Mouse (Mus musculus) embryonic fibroblast, embryonic 13.5 days (primary cell): ENCODE results near the gene Itgad. TPM values are rescaled to one million over a fixed set of nuclear protein-coding genes. Genes with fewer than 3 reads are reported as not detected.

ENCODE experiments used
- H3K27ac ChIP-seq: 2 replicates; pipeline ENCODE4 v1.5.1; 2012; ENCODE audit warnings: low read length, control low read depth, inconsistent platforms; ENCODE audit not compliant: insufficient read depth
- H3K4me1 ChIP-seq: 2 replicates; pipeline ENCODE4 v1.6.1; 2011; ENCODE audit warnings: low read length; ENCODE audit not compliant: control insufficient read depth, insufficient read depth
- H3K4me3 ChIP-seq: 2 replicates; pipeline ENCODE4 v1.5.1; 2011; ENCODE audit warnings: mild to moderate bottlenecking, control low read depth, low read length; ENCODE audit not compliant: insufficient read depth
- CTCF ChIP-seq: IDR thresholded peaks from 2 replicates; pipeline ENCODE4 v1.5.1; 2011; ENCODE audit warnings: mild to moderate bottlenecking, control low read depth, low read length, moderate library complexity, borderline replicate concordance; ENCODE audit not compliant: insufficient read depth
- POLR2A ChIP-seq: IDR thresholded peaks from 2 replicates; pipeline ENCODE4 v1.6.1; 2011; ENCODE audit warnings: low read depth, mild to moderate bottlenecking, control low read depth, low read length, moderate library complexity
- polyA plus RNA-seq: library from polyadenylated mRNA; stranded (reverse); fragments of >200 nt; gene quantifications from 2 replicates; pipeline ENCODE4 v1.2.4, GENCODE M21; 2011; ENCODE audit warnings: low read depth; ENCODE audit not compliant: missing spikeins, insufficient read length

Itgad gene
- polyA plus RNA-seq, 1 experiment = not detected

DNA sequence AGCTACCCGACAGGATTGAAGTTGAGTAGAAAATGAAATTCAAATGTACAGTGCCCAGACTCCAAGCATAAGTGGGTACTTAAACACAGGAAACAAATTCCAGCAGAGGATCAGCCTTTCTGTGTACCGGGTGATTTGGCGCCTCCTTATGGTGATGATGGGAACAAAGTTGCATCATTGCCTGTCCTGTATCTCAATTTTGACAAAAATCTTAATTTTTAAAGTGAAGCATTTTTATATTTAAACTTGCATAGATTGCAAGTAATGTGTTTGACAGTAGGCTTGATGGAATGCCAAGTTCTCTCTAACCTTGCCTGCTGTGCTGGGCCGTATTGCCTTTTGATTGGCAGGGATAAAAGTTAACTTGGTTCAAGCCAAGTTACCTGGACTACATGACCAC is 84.8 kb downstream of the Itgad start:
- H3K27ac ChIP-seq = peak overlapping the region; percentile 83

DNA sequence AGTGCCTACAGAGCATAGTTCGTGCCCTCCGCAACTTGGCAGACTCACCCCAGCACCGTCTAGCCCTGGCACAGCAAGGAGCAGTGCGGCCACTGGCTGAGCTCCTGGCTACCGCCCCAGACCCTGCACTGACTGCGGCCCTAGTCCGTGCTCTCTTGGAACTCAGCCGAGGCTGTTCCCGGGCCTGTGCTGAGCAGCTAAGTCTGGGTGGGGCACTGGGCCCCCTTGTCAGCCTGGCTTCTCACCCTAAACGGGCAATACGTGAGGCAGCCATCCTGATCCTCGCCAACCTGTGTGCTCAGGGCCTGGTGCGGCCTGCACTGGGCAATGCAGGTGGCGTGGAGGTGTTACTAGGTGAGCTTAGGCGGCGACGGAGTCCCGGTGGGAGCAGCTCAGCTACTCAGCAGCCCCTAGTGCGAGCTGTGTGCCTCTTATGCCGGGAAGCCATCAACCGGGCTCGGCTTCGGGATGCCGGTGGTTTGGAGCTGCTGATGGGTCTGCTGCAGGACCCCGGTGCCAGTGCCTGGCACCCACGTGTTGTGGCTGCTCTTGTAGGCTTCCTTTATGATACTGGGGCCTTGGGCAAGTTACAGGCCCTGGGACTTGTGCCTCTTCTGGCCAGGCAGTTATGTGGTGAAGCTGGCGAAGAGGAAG is 86.1 kb downstream of the Itgad start:
- peaks cover 6% of the 10 kb centered on the region for H3K4me1 ChIP-seq
- TF ChIP-seq POLR2A = no peak
- no peak for TF ChIP-seq CTCF
- H3K4me3 ChIP-seq = no peak overlapping the region
- H3K27ac ChIP-seq = no peak overlapping the region

More for the DNA sequence above, 84.8 kb downstream of the Itgad start:
- TF ChIP-seq CTCF (no peak), POLR2A (0 out of 2 replicates have a peak, but pooled peaks have one; percentile 7)
- Histone ChIP-seq H3K4me3 (peak overlapping the region; percentile 64), H3K4me1 (peaks cover 8% of the 10 kb centered on the region)

GRCm38 (mm10) chr7:128242331-128242730 is 88.2 kb downstream of the Itgad start:
- H3K27ac ChIP-seq = no peak overlapping the region
- no peak overlapping the region for H3K4me3 ChIP-seq
- peaks cover 6% of the 10 kb centered on the region for H3K4me1 ChIP-seq
- TF ChIP-seq CTCF (no peak), POLR2A (no peak)

GRCm38 (mm10) chr7:128243921-128244320 is 89.7 kb downstream of the Itgad start:
- TF ChIP-seq CTCF (no peak), POLR2A (no peak)
- Histone ChIP-seq H3K27ac (0 out of 2 replicates have a peak overlapping the region, but pooled peaks have one; percentile 5), H3K4me1 (peaks cover 6% of the 10 kb centered on the region), H3K4me3 (no peak overlapping the region)

- peak overlapping the region; percentile 5; the same call in 1 of the 2 replicates for H3K27ac ChIP-seq
- H3K4me3 ChIP-seq = no peak overlapping the region
- TF ChIP-seq CTCF (no peak), POLR2A (no peak)
Measured at GRCm38 (mm10) chr7:128244410-128245025, 90.3 kb downstream of the Itgad start.

GRCm38 (mm10) chr7:128245547-128245946 is 91.4 kb downstream of the Itgad start:
- no peak overlapping the region for H3K4me3 ChIP-seq
- H3K4me1 ChIP-seq = peaks cover 4% of the 10 kb centered on the region
- peak overlapping the region; percentile 91 for H3K27ac ChIP-seq
- TF ChIP-seq POLR2A = no peak
- no peak for TF ChIP-seq CTCF

More at GRCm38 (mm10) chr7:128244410-128245025, 90.3 kb downstream of the Itgad start:
- peaks cover 3% of the 10 kb centered on the region for H3K4me1 ChIP-seq

DNA sequence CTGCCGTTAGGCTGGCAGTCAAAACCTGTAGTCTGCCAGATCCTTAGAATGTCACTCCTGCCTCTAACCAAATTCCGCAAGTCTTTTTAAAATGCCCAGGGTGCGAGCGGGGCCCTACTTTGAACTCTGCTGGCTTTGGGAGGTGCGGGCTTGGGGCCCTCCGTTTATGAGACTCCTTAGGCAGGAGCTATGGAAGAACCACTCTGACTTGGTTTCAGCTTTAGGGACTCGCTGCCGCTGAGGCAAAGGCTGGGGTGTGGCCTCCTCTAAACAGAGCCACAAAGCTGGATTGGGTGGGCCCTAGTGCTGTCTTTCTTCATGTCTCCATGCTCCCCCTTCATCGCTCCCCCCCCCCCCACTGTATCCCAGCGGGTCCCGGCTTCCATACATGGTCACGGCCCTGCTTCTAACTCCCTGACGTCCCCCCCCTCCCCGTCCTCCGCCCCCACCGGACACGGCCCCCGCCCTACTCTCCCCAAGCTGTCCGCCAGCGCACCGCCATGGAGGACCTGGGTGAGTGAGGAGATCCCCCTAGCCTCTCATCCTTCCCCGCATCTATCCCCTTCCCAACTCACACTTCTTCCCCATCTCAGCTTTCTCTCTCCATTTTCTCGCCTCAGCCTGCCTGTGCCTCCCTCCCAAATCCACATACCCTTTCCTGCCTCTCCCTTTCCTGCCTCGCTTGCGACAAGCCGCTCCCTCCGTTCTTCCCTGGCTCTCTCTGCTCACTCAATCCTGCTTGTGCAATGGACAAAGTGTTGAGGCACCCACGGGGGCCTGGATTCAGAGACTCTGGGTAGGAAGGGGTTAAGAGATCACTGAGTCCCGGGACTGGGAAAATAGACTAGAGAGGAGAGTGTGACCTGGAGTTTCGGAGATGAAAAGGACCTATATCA is 92.6 kb downstream of the Itgad start, which contains the start of gene Tgfb1i1:
Gene Tgfb1i1 (plus strand): TSS at position 317 of the 896 bp plus-strand sequence.
- Histone ChIP-seq H3K27ac (peak within 1 kb of the TSS; percentile 91), H3K4me1 (peaks cover 8% of the 10 kb centered on the region)

GRCm38 (mm10) chr7:128247443-128247842 is 93.3 kb downstream of the Itgad start:
- TF ChIP-seq CTCF = no peak
- TF ChIP-seq POLR2A = peak; percentile 50
- peak overlapping the region; percentile 90 for H3K27ac ChIP-seq
- H3K4me3 ChIP-seq = peak overlapping the region; percentile 83
- H3K4me1 ChIP-seq = peaks cover 12% of the 10 kb centered on the region

More for the DNA sequence above, 92.6 kb downstream of the Itgad start, which contains the start of gene Tgfb1i1:
- peak; percentile 83 for TF ChIP-seq POLR2A
- no peak for TF ChIP-seq CTCF
- H3K4me3 ChIP-seq = peak within 1 kb of the TSS; percentile 83

GRCm38 (mm10) chr7:128248081-128249042 is 94.2 kb downstream of the Itgad start:
- Histone ChIP-seq H3K27ac (no peak overlapping the region), H3K4me3 (peak overlapping the region; percentile 83), H3K4me1 (peaks cover 12% of the 10 kb centered on the region)
- TF ChIP-seq POLR2A (peak; percentile 19; the same call in 1 of the 2 replicates), CTCF (no peak)
